Mouse (Mus musculus) kidney, postnatal 0 days (tissue): ENCODE data around the gene Lrrc58. TPM values are rescaled to one million over a fixed set of nuclear protein-coding genes. Genes with fewer than 3 reads are reported as not detected.
A peak's percentile ranks its signal among the peaks of the same experiment; 100 is the strongest.

Source experiments
- ATAC-seq: fragments of 200-750 bp; cut with Nextera tagmentation; replicated peaks from 2 replicates; pipeline ENCODE4 v1.8.0; 2017; ENCODE audit warnings: low read depth, moderate number of reproducible peaks, moderate TSS enrichment, moderate library complexity; ENCODE audit not compliant: low FRiP score
- DNase-seq: peaks from one replicate; pipeline ENCODE4 v3.0.0-alpha.2; 2016; ENCODE audit warnings: low spot score
- H3K27ac ChIP-seq: fragments of 300-500 bp; sonication (generic); 2 replicates; pipeline ENCODE4 v1.5.1; 2014; ENCODE audit warnings: mild to moderate bottlenecking
- H3K27me3 ChIP-seq: fragments of 300-500 bp; sonication (generic); 2 replicates; pipeline ENCODE4 v1.6.1; 2014; ENCODE audit warnings: low read length, mixed read lengths; ENCODE audit not compliant: insufficient read depth
- H3K36me3 ChIP-seq: fragments of 300-500 bp; sonication (generic); 2 replicates; pipeline ENCODE4 v1.6.1; 2014; ENCODE audit warnings: low read length, mixed read lengths; ENCODE audit not compliant: insufficient read depth
- H3K4me1 ChIP-seq: fragments of 300-500 bp; sonication (generic); replicated peaks from 2 replicates; pipeline ENCODE4 v1.6.1; 2014; ENCODE audit warnings: antibody characterized with exemption, low read length, mixed read lengths; ENCODE audit not compliant: insufficient read depth
- H3K4me2 ChIP-seq: fragments of 300-500 bp; sonication (generic); 2 replicates; pipeline ENCODE4 v1.6.1; 2014; ENCODE audit warnings: mild to moderate bottlenecking, low read length, moderate library complexity, mixed read lengths
- H3K4me3 ChIP-seq: fragments of 300-500 bp; sonication (generic); replicated peaks from 2 replicates; pipeline ENCODE4 v1.5.1; 2014; ENCODE audit warnings: low read depth, low read length
- H3K9ac ChIP-seq: fragments of 300-500 bp; sonication (generic); 2 replicates; pipeline ENCODE4 v1.6.1; 2014; ENCODE audit warnings: low read depth, low read length
- H3K9me3 ChIP-seq: fragments of 300-500 bp; sonication (generic); replicated peaks from 2 replicates; pipeline ENCODE4 v1.6.1; 2016; ENCODE audit warnings: low read length, inconsistent platforms, mixed read lengths
- CTCF ChIP-seq: IDR thresholded peaks from 2 replicates; pipeline ENCODE4 v1.5.1; 2016; ENCODE audit warnings: antibody characterized with exemption, low read depth, mild to moderate bottlenecking, moderate library complexity
- WGBS: fragments of 180-500 bp; shearing (Covaris S2); extraction: QIAGEN DNeasy Blood & Tissue Kit; methylation state at CpG from one replicate; pipeline ENCODE4 v1.1.7; 2014; 5-methylcytosine and 5-hydroxymethylcytosine counted together
- polyA plus RNA-seq: library from polyadenylated mRNA; unstranded; fragments of >200 nt; fragmentation: Nextera tagmentation; extraction: Ambion mirVana; gene quantifications from 2 replicates; pipeline ENCODE4 v1.2.1, GENCODE M21; 2015

The Lrrc58 gene
- polyA plus RNA-seq, 1 experiment from 2014 or later = 54.1 TPM

DNA sequence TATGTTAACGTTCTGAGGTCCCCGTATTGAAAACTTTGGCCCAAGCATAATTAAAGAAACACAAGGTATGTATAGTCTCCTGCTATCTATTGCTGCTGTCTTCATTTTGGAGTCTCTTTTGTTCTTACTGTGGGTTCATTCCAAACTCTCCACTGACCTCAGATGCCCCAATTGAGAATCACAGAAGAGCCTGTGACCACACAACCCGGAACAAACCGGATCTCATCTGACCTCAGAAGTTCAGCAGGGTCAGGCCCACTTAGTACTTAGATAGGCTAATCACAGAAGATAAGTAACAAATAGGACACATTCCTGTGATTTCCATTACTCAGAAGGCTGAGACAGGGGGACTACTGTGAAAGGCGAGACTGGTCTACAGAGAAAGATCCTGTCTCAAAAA is 13.6 kb upstream of the Lrrc58 start:
- Histone ChIP-seq H3K27ac (no peak overlapping the region), H3K27me3 (no peaks in the 10 kb centered on the region), H3K4me3 (no peak overlapping the region), H3K4me1 (0 out of 2 replicates have a peak, but pooled peaks cover 4% of the 10 kb centered on the region), H3K36me3 (no peaks in the 10 kb centered on the region), H3K9me3 (no peaks in the 10 kb centered on the region), H3K4me2 (no peak overlapping the region), H3K9ac (no peak overlapping the region)
- no peak for TF ChIP-seq CTCF
- no peak for ATAC-seq
- WGBS = 56% methylated on average over 5 of the region's 5 CpGs
- no peak for DNase-seq

DNA sequence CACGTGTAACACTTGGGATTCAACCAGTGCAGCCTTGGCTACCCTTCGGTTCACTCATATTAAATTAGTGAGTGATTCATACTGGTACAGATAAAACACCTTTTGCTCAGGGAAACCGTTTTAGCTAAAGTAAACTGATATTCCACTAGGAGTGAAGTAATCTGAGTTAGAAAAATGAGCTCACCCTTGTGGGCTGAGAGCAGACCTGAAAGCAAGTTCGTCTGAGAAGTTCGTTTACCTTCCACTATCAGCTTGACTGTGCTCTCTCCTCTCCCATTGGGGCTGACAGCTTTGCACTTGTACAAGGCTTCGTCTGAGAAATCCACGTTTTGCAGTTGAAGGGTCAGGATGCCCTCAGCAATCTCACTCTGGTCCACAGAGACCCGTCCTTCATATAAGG is 12.6 kb upstream of the Lrrc58 start:
- Histone ChIP-seq H3K4me1 (peaks cover 4% of the 10 kb centered on the region; the same call in 1 of the 2 replicates), H3K27me3 (no peaks in the 10 kb centered on the region), H3K9ac (no peak overlapping the region), H3K9me3 (no peaks in the 10 kb centered on the region), H3K4me3 (no peak overlapping the region), H3K36me3 (no peaks in the 10 kb centered on the region), H3K4me2 (no peak overlapping the region), H3K27ac (0 out of 2 replicates have a peak overlapping the region, but pooled peaks have one; percentile 13)
- ATAC-seq (no peak), DNase-seq (no peak)
- no peak for TF ChIP-seq CTCF
- 47% methylated on average over 8 of the region's 8 CpGs for WGBS

DNA sequence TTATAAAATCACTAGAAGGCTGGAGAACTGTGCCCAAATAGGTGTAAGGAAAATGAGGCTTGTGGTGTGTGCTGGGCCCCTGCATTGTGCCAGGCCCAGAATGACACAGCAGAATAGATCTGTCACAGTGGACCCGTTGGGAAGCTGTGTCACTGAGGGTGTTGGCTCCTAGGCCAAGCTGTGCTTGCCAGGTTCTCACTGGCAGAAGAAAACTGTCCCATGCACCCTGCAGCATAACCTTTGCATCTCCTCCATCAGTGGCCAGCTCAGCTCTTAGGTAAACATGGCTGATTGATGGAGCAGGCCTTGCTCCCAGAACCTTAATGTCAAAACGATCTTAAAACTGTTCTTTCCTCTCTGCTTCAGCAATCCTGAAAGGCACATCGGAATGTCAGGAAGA is 11.9 kb upstream of the Lrrc58 start:
- 25% methylated on average over 3 of the region's 3 CpGs for WGBS
- ATAC-seq (no peak), DNase-seq (no peak)
- TF ChIP-seq CTCF = no peak
- H3K9ac ChIP-seq = no peak overlapping the region
- H3K4me3 ChIP-seq = no peak overlapping the region
- peaks cover 4% of the 10 kb centered on the region; the same call in 1 of the 2 replicates for H3K4me1 ChIP-seq
- H3K36me3 ChIP-seq = no peaks in the 10 kb centered on the region
- no peaks in the 10 kb centered on the region for H3K27me3 ChIP-seq
- H3K4me2 ChIP-seq = no peak overlapping the region
- 0 out of 2 replicates have a peak overlapping the region, but pooled peaks have one; percentile 13 for H3K27ac ChIP-seq
- H3K9me3 ChIP-seq = no peaks in the 10 kb centered on the region

DNA sequence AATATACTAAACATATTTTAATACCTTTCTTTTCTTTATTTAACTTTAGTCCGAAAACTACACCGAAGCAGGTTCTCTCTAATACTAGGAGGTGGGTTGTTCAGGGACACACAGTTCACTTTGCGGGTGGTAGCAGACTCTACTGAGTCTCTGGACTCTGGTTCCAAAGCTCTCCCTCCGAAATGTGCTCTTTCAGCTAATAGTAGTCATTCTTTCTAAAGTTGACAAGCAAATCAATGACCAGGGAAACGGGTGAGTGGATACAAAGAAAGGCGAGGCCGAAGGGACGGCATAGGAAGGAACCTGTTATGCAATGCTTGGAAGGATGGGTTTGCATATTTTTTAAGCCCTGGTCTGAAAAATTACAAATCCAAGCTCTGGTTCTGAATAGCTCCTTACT is 10.7 kb upstream of the Lrrc58 start:
- 69% methylated on average over 8 of the region's 8 CpGs for WGBS
- no peak overlapping the region for H3K4me2 ChIP-seq
- no peaks in the 10 kb centered on the region for H3K36me3 ChIP-seq
- ATAC-seq = peak; percentile 81
- H3K9ac ChIP-seq = no peak overlapping the region
- no peak for TF ChIP-seq CTCF
- peak; percentile 34 for DNase-seq
- no peak overlapping the region for H3K4me3 ChIP-seq
- no peaks in the 10 kb centered on the region for H3K27me3 ChIP-seq
- no peak overlapping the region for H3K27ac ChIP-seq
- H3K4me1 ChIP-seq = peaks cover 4% of the 10 kb centered on the region; the same call in 1 of the 2 replicates
- no peaks in the 10 kb centered on the region; the same call in 1 of the 2 replicates for H3K9me3 ChIP-seq

DNA sequence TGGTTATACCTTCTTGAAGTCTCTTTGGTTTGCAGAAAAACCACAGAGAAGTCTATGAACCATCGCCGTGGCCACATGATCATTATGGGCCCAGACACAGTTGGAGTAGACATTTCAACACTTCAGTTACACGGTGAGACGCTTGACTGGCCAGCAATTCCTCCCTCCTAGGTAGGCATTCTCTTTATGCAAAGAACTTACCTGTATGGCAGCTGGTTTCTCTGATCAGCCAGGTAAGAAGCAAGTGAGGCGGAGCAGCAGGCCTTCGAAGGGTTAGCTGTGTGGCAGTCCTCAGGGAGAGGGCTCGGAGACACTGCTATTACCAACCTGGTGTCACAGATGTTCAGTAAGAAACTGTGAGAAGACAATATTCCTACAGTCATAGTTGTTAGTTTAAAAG is 8.0 kb upstream of the Lrrc58 start:
- no peak overlapping the region; the same call in 1 of the 2 replicates for H3K27ac ChIP-seq
- DNase-seq (no peak), ATAC-seq (no peak; the same call in 1 of the 2 replicates)
- H3K4me3 ChIP-seq = no peak overlapping the region
- no peaks in the 10 kb centered on the region for H3K36me3 ChIP-seq
- no peaks in the 10 kb centered on the region; the same call in 1 of the 2 replicates for H3K9me3 ChIP-seq
- H3K27me3 ChIP-seq = no peaks in the 10 kb centered on the region
- H3K4me1 ChIP-seq = no peaks in the 10 kb centered on the region; the same call in 1 of the 2 replicates
- no peak for TF ChIP-seq CTCF
- no peak overlapping the region for H3K4me2 ChIP-seq
- H3K9ac ChIP-seq = no peak overlapping the region
- 59% methylated on average over 7 of the region's 7 CpGs for WGBS

DNA sequence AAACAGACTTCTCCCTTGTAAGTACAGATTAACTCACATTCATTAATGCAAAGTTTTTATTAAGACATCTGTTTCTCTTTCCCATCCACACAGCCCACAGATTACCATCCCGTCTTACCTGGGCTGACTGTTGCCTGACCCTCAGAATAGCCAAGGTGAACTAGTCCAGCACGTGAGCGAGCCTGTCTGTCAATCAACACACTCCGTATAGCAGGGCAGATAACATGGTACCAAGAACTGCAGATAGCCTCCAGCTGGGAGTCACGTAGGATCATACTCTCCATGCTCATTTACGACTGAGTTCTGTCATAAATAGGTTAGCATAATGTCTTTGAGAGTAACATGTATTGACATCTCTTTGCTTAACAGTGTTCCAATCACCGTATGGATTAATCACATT is 7.2 kb upstream of the Lrrc58 start, which contains the start of gene Gm36028:
Gene Gm36028 (minus strand): TSS at position 118 of the 400 bp plus-strand sequence.
- no peak for TF ChIP-seq CTCF
- Histone ChIP-seq H3K27me3 (no peaks in the 10 kb centered on the region), H3K4me1 (no peaks in the 10 kb centered on the region; the same call in 1 of the 2 replicates), H3K36me3 (no peaks in the 10 kb centered on the region), H3K9ac (no peak within 1 kb of the TSS), H3K4me3 (no peak within 1 kb of the TSS), H3K27ac (no peak within 1 kb of the TSS; the same call in 1 of the 2 replicates), H3K4me2 (no peak within 1 kb of the TSS), H3K9me3 (no peaks in the 10 kb centered on the region; the same call in 1 of the 2 replicates)
- no peak for DNase-seq
- 81% methylated on average over 7 of the region's 7 CpGs for WGBS
- ATAC-seq = no peak

DNA sequence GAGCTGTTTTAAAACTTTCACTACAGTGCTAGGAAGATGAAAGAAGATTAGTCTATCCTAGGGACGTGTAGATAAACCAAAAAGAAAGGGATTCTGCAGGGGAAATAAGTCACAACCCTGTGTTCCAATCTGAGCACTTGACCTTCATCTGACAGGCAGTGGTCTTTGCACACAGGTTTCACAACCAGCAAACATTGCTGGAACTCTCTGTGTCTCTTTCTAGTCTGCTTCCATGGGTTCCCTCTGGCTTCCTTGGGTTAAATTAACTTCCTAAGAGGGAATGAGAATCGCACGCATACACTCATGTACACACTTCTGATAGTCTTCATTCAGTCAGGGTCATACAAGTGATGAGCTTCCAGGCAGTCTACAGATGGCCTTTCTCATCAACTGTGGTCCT is 4.3 kb upstream of the Lrrc58 start:
- no peaks in the 10 kb centered on the region for H3K36me3 ChIP-seq
- no peak for ATAC-seq
- no peak for DNase-seq
- H3K9me3 ChIP-seq = no peaks in the 10 kb centered on the region; the same call in 1 of the 2 replicates
- H3K27me3 ChIP-seq = no peaks in the 10 kb centered on the region
- no peak overlapping the region for H3K4me2 ChIP-seq
- H3K4me1 ChIP-seq = no peaks in the 10 kb centered on the region; the same call in 1 of the 2 replicates
- no peak overlapping the region for H3K9ac ChIP-seq
- no peak for TF ChIP-seq CTCF
- H3K4me3 ChIP-seq = no peak overlapping the region
- 80% methylated on average over 3 of the region's 3 CpGs for WGBS
- H3K27ac ChIP-seq = no peak overlapping the region
